Mouse (Mus musculus) ES-E14 (cell line): Measurements from ENCODE around the gene Cep295. TPM values are rescaled to one million over a fixed set of nuclear protein-coding genes. Genes with fewer than 3 reads are reported as not detected.

Experiments
- DNase-seq: peaks from one replicate; pipeline ENCODE4 v3.0.0-alpha.2; 2013; ENCODE audit warnings: low read depth, low spot score
- H3K27ac ChIP-seq: 2 replicates; pipeline ENCODE4 v1.5.1; 2012; ENCODE audit warnings: low read depth, mild to moderate bottlenecking, low read length, moderate library complexity, mixed read lengths; ENCODE audit not compliant: poor library complexity, insufficient read depth, severe bottlenecking
- H3K36me3 ChIP-seq: 2 replicates; pipeline ENCODE4 v1.6.1; 2012; ENCODE audit warnings: mild to moderate bottlenecking, low read length, moderate library complexity, mixed read lengths; ENCODE audit not compliant: control insufficient read depth, poor library complexity, insufficient read depth, severe bottlenecking
- H3K4me1 ChIP-seq, 2 experiments: fragments of 150-350 bp in 1 of 2; sonication (generic) in 1 of 2; 2 replicates each; pipeline ENCODE4 v1.6.1; 2012; ENCODE audit warnings: low read length in 2 of 2, mild to moderate bottlenecking in 1 of 2, mixed read lengths in 1 of 2; ENCODE audit not compliant: control insufficient read depth in 2 of 2, insufficient read depth in 2 of 2, poor library complexity in 1 of 2
- H3K4me3 ChIP-seq, 2 experiments: fragments of 150-350 bp in 1 of 2; sonication (generic) in 1 of 2; 2 replicates each; pipeline ENCODE4 v1.5.1; 2012; ENCODE audit warnings: low read length in 2 of 2, low read depth in 1 of 2, mild to moderate bottlenecking in 1 of 2, mixed read lengths in 1 of 2; ENCODE audit not compliant: insufficient read depth in 1 of 2, poor library complexity in 1 of 2, severe bottlenecking in 1 of 2
- H3K9ac ChIP-seq: 2 replicates; pipeline ENCODE4 v1.6.1; 2012; ENCODE audit warnings: low read depth, mild to moderate bottlenecking, low read length, mixed read lengths; ENCODE audit not compliant: poor library complexity, insufficient read depth, severe bottlenecking
- H3K9me3 ChIP-seq: fragments of 150-350 bp; sonication (generic); 2 replicates; pipeline ENCODE4 v1.6.1; 2012; ENCODE audit warnings: low read depth, mild to moderate bottlenecking, low read length; ENCODE audit not compliant: control insufficient read depth, insufficient read depth
- CHD2 ChIP-seq: IDR thresholded peaks from 2 replicates; pipeline ENCODE4 v1.6.1; 2014; ENCODE audit warnings: mild to moderate bottlenecking, low read depth, low read length, inconsistent platforms
- HCFC1 ChIP-seq: IDR thresholded peaks from 2 replicates; pipeline ENCODE4 v1.6.1; 2012; ENCODE audit warnings: low read length, inconsistent platforms, borderline replicate concordance; ENCODE audit not compliant: insufficient read depth
- MAFK ChIP-seq: IDR thresholded peaks from 2 replicates; pipeline ENCODE4 v1.6.1; 2014; ENCODE audit warnings: mild to moderate bottlenecking, low read depth, low read length, inconsistent platforms; ENCODE audit not compliant: insufficient read depth
- ZC3H11A ChIP-seq: IDR thresholded peaks from 2 replicates; pipeline ENCODE4 v1.6.1; 2012; ENCODE audit warnings: low read depth, mild to moderate bottlenecking, inconsistent platforms, low read length, borderline replicate concordance
- ZNF384 ChIP-seq: IDR thresholded peaks from 2 replicates; pipeline ENCODE4 v1.6.1; 2012; ENCODE audit warnings: low read depth, low read length, inconsistent platforms
- in situ Hi-C, 2 experiments: fragments of 600-800 bp; cut with MboI; formaldehyde crosslinking; loops; one replicate each; pipeline ENCODE4 v1.15.1; 2025; ENCODE audit warnings: low sequenced_read_pairs in 2 of 2, inconsistent platforms in 1 of 2; ENCODE audit not compliant: unreplicated experiment in 2 of 2
- total RNA-seq: library from RNA; depleted of rRNA; stranded (reverse); fragments of 300-350 nt; gene quantifications from 2 replicates; pipeline ENCODE4 v1.2.3, GENCODE M21; 2012; rRNA removed

Cep295 gene
- total RNA-seq, 1 experiment: 64.3 TPM

GRCm38 (mm10) chr9:15276855-15277254, 80.7 kb downstream of the Cep295 start:
- Histone ChIP-seq H3K9ac (no peak overlapping the region; the same call in 1 of the 2 replicates), H3K4me1 (peaks cover 3% of the 10 kb centered on the region in 2 experiments; a peak in 1 of 4 replicates), H3K4me3 (no peak overlapping the region), H3K36me3 (peaks cover 35% of the 10 kb centered on the region), H3K27ac (no peak overlapping the region), H3K9me3 (no peaks in the 10 kb centered on the region)
- no peak for DNase-seq
- TF ChIP-seq ZNF384 (no peak), MAFK (no peak), HCFC1 (no peak), CHD2 (no peak), ZC3H11A (no peak)
- in situ Hi-C loops: no loop called here

GRCm38 (mm10) chr9:15273981-15274380, 83.6 kb downstream of the Cep295 start:
- H3K36me3 ChIP-seq: peaks cover 50% of the 10 kb centered on the region
- H3K4me1 ChIP-seq: peaks cover 2 to 5% of the 10 kb centered on the region in 2 experiments; a peak in 2 of 4 replicates
- H3K27ac ChIP-seq: no peak overlapping the region
- in situ Hi-C loops: loop anchor here in 1 of 2 experiments (25.0 kb wide), 1 partner anchor 462 kb away; no protein-coding TSS in a partner anchor
- no peak for DNase-seq
- H3K4me3 ChIP-seq: no peak overlapping the region
- no peak for TF ChIP-seq ZC3H11A
- TF ChIP-seq CHD2: no peak
- TF ChIP-seq MAFK: no peak
- no peak for TF ChIP-seq HCFC1
- no peak for TF ChIP-seq ZNF384
- H3K9me3 ChIP-seq: no peaks in the 10 kb centered on the region
- H3K9ac ChIP-seq: no peak overlapping the region

Other genes with a start within 250 kb of the Cep295 start
- 0.05 and 0.09 TPM in 2 replicates for gene Hephl1, start 245.7 kb downstream of the Cep295 start, total RNA-seq
- gene Vstm5, start 118.7 kb downstream of the Cep295 start, total RNA-seq: 2.9 and 4.3 TPM in 2 replicates
- gene Med17, start 77.9 kb downstream of the Cep295 start, total RNA-seq: 37.2 and 51.5 TPM in 2 replicates
- 982 and 1,438 TPM in 2 replicates for gene Taf1d, start 51.6 kb downstream of the Cep295 start, total RNA-seq
- 6.4 and 6.5 TPM in 2 replicates for gene 4931406C07Rik, start 51.3 kb downstream of the Cep295 start, total RNA-seq
- 6.4 and 8.7 TPM in 2 replicates for gene Smco4, start 135.6 kb upstream of the Cep295 start, total RNA-seq